Mouse (Mus musculus) cerebellum, adult 18-20 months (tissue): ENCODE results near the gene Urb2.
"Not testable (repeated sequence)": the region's sequence is repeated elsewhere in the genome, so short reads cannot be mapped to it uniquely, and the experiment has no call there.

Experiments used
- DNase-seq, 2 experiments: peaks; one replicate each; pipeline ENCODE4 v3.0.0; 2021

Gene Urb2

GRCm38 (mm10) chr8:124019782-124020181 is 1.5 kb upstream of the Urb2 start:
- peak in 1 of 2 experiments; percentile 18 for DNase-seq

- peak in 1 of 2 experiments; percentile 24 for DNase-seq
Observed at GRCm38 (mm10) chr8:124020439-124021236, 670 bp upstream of the Urb2 start.

GRCm38 (mm10) chr8:124026265-124026664 is 5.0 kb downstream of the Urb2 start:
- DNase-seq, result not testable (repeated sequence)

GRCm38 (mm10) chr8:124027831-124028230 is 6.5 kb downstream of the Urb2 start:
- DNase-seq, result peak; percentile 56 to 67

GRCm38 (mm10) chr8:124033400-124033799 is 12.1 kb downstream of the Urb2 start:
- no peak for DNase-seq

- no peak for DNase-seq
Observed at GRCm38 (mm10) chr8:124038121-124038520, 16.8 kb downstream of the Urb2 start.

GRCm38 (mm10) chr8:124039351-124039750 is 18.0 kb downstream of the Urb2 start:
- no peak for DNase-seq

GRCm38 (mm10) chr8:124042201-124042600 is 20.9 kb downstream of the Urb2 start:
- no peak for DNase-seq

- no peak for DNase-seq
Observed at GRCm38 (mm10) chr8:124044421-124044820, 23.1 kb downstream of the Urb2 start.

GRCm38 (mm10) chr8:124044931-124045330 is 23.6 kb downstream of the Urb2 start:
- DNase-seq, result no peak

- no peak for DNase-seq
Observed at GRCm38 (mm10) chr8:124045856-124046255, 24.5 kb downstream of the Urb2 start.

GRCm38 (mm10) chr8:124052110-124052509 is 30.8 kb downstream of the Urb2 start:
- DNase-seq, result peak; percentile 69 to 82

- DNase-seq, result no peak
Observed at GRCm38 (mm10) chr8:124052568-124052967, 31.3 kb downstream of the Urb2 start.

- no peak for DNase-seq
Observed at GRCm38 (mm10) chr8:124056832-124057655, 35.7 kb downstream of the Urb2 start.

- no peak for DNase-seq
Observed at GRCm38 (mm10) chr8:124066325-124067058, 45.2 kb downstream of the Urb2 start.

- DNase-seq, result no peak
Observed at GRCm38 (mm10) chr8:124067059-124067750, 45.9 kb downstream of the Urb2 start.

GRCm38 (mm10) chr8:124070363-124071324 is 49.3 kb downstream of the Urb2 start:
- DNase-seq, result no peak

- no peak for DNase-seq
Observed at GRCm38 (mm10) chr8:124075977-124076376, 54.7 kb downstream of the Urb2 start.

GRCm38 (mm10) chr8:124076416-124076815 is 55.1 kb downstream of the Urb2 start:
- DNase-seq, result no peak

- no peak for DNase-seq
Observed at GRCm38 (mm10) chr8:124077377-124077776, 56.1 kb downstream of the Urb2 start.

- DNase-seq, result no peak
Observed at GRCm38 (mm10) chr8:124077998-124078397, 56.7 kb downstream of the Urb2 start.
